Mouse (Mus musculus): ENCODE results near the gene Svs2. TPM values are rescaled to one million over a fixed set of nuclear protein-coding genes. Genes with fewer than 3 reads are reported as not detected.

Gene Svs2
- polyA plus RNA-seq, 1 experiment from 2014 or later, result not detected

Other genes with a start within 250 kb of the Svs2 start
- gene Ywhab, start 243.5 kb downstream of the Svs2 start, polyA plus RNA-seq (2015; fragmentation: Nextera tagmentation; extraction: Ambion mirVana), result 507 and 529 TPM in 2 replicates
- 0.90 and 2.1 TPM in 2 replicates for gene Pabpc1l, start 213.0 kb downstream of the Svs2 start, polyA plus RNA-seq (2015; fragmentation: Nextera tagmentation; extraction: Ambion mirVana)
- gene Stk4, start 168.1 kb downstream of the Svs2 start, polyA plus RNA-seq (2015; fragmentation: Nextera tagmentation; extraction: Ambion mirVana), result 16.3 and 17.4 TPM in 2 replicates
- 52.5 and 54.2 TPM in 2 replicates for gene Tomm34, start 167.3 kb downstream of the Svs2 start, polyA plus RNA-seq (2015; fragmentation: Nextera tagmentation; extraction: Ambion mirVana)
- 2.4 and 3.1 TPM in 2 replicates for gene Kcns1, start 67.4 kb downstream of the Svs2 start, polyA plus RNA-seq (2015; fragmentation: Nextera tagmentation; extraction: Ambion mirVana)
- gene Wfdc5, start 55.7 kb downstream of the Svs2 start, polyA plus RNA-seq (2015; fragmentation: Nextera tagmentation; extraction: Ambion mirVana), result not detected in 2 replicates
- gene Wfdc12, start 47.9 kb downstream of the Svs2 start, polyA plus RNA-seq (2015; fragmentation: Nextera tagmentation; extraction: Ambion mirVana), result not detected in 2 replicates
- not detected in 2 replicates for gene Wfdc15a, start 38.3 kb downstream of the Svs2 start, polyA plus RNA-seq (2015; fragmentation: Nextera tagmentation; extraction: Ambion mirVana)
- gene Wfdc15b, start 16.8 kb downstream of the Svs2 start, polyA plus RNA-seq (2015; fragmentation: Nextera tagmentation; extraction: Ambion mirVana), result not detected in 2 replicates
- not detected in 2 replicates for gene Svs3b, start 18.2 kb upstream of the Svs2 start, polyA plus RNA-seq (2015; fragmentation: Nextera tagmentation; extraction: Ambion mirVana)
- gene Svs4, start 40.0 kb upstream of the Svs2 start, polyA plus RNA-seq (2015; fragmentation: Nextera tagmentation; extraction: Ambion mirVana), result not detected in 2 replicates
- not detected in 2 replicates for gene Svs3a, start 50.8 kb upstream of the Svs2 start, polyA plus RNA-seq (2015; fragmentation: Nextera tagmentation; extraction: Ambion mirVana)
- gene Svs6, start 78.3 kb upstream of the Svs2 start, polyA plus RNA-seq (2015; fragmentation: Nextera tagmentation; extraction: Ambion mirVana), result not detected in 2 replicates
- not detected in 2 replicates for gene Svs5, start 94.3 kb upstream of the Svs2 start, polyA plus RNA-seq (2015; fragmentation: Nextera tagmentation; extraction: Ambion mirVana)
- gene Slpi, start 150.6 kb upstream of the Svs2 start, polyA plus RNA-seq (2015; fragmentation: Nextera tagmentation; extraction: Ambion mirVana), result 0.66 and 0.75 TPM in 2 replicates
- 0.06 and 0.15 TPM in 2 replicates for gene Rbpjl, start 164.7 kb upstream of the Svs2 start, polyA plus RNA-seq (2015; fragmentation: Nextera tagmentation; extraction: Ambion mirVana)
- 3.8 TPM in 2 replicates for gene Matn4, start 166.7 kb upstream of the Svs2 start, polyA plus RNA-seq (2015; fragmentation: Nextera tagmentation; extraction: Ambion mirVana)
- gene Sdc4, start 205.4 kb upstream of the Svs2 start, polyA plus RNA-seq (2015; fragmentation: Nextera tagmentation; extraction: Ambion mirVana), result 13.0 and 15.3 TPM in 2 replicates
- 89.7 and 95.6 TPM in 2 replicates for gene Sys1, start 218.5 kb upstream of the Svs2 start, polyA plus RNA-seq (2015; fragmentation: Nextera tagmentation; extraction: Ambion mirVana)
- gene Gm20458, start 222.5 kb upstream of the Svs2 start, polyA plus RNA-seq (2015; fragmentation: Nextera tagmentation; extraction: Ambion mirVana), result 4.1 and 12.3 TPM in 2 replicates
- not detected in 2 replicates for gene Trp53tg5, start 235.3 kb upstream of the Svs2 start, polyA plus RNA-seq (2015; fragmentation: Nextera tagmentation; extraction: Ambion mirVana)
- gene Dbndd2, start 247.6 kb upstream of the Svs2 start, polyA plus RNA-seq (2015; fragmentation: Nextera tagmentation; extraction: Ambion mirVana), result 23.8 and 27.3 TPM in 2 replicates

Data from hindbrain, embryonic 16.5 days (tissue).